Mouse (Mus musculus): ENCODE data around the gene Rai14. TPM values are rescaled to one million over a fixed set of nuclear protein-coding genes. Genes with fewer than 3 reads are reported as not detected.

Rai14 gene
- 12.7 and 16.7 TPM in 2 replicates for polyA plus RNA-seq (2015; fragmentation: Nextera tagmentation; extraction: Ambion mirVana)

GRCm38 (mm10) chr15:10714409-10715138 is at the start of gene Rai14:
TSS of gene Rai14 (minus strand) at chr15:10714624.
- peak within 1 kb of the TSS; percentile 60 for H3K27ac ChIP-seq (ENCODE audit: low read length)
- peak within 1 kb of the TSS; percentile 79 for H3K9ac ChIP-seq (ENCODE audit: low read length)
- peaks cover 17% of the 10 kb centered on the region for H3K27me3 ChIP-seq (ENCODE audit: control insufficient read depth, insufficient read depth, low read length)
- peak within 1 kb of the TSS; percentile 99 for H3K4me2 ChIP-seq (ENCODE audit: low read depth, low read length)
- H3K9me3 ChIP-seq (replicated peaks; ENCODE audit: control insufficient read depth, low read length), result peaks cover 9% of the 10 kb centered on the region
- ATAC-seq (replicated peaks; ENCODE audit: extremely low read depth, insufficient read depth, low FRiP score), result peak; percentile 72
- peaks cover 2% of the 10 kb centered on the region; the same call in 1 of the 2 replicates for H3K36me3 ChIP-seq (ENCODE audit: control insufficient read depth, insufficient read depth)
- peaks cover 9% of the 10 kb centered on the region; the same call in 1 of the 2 replicates for H3K4me1 ChIP-seq (ENCODE audit: control insufficient read depth, insufficient read depth, low read length)
- H3K4me3 ChIP-seq (ENCODE audit: low read length), result peak within 1 kb of the TSS; percentile 75
- under 1% methylated on average over 55 of the region's 68 CpGs for WGBS

DNA sequence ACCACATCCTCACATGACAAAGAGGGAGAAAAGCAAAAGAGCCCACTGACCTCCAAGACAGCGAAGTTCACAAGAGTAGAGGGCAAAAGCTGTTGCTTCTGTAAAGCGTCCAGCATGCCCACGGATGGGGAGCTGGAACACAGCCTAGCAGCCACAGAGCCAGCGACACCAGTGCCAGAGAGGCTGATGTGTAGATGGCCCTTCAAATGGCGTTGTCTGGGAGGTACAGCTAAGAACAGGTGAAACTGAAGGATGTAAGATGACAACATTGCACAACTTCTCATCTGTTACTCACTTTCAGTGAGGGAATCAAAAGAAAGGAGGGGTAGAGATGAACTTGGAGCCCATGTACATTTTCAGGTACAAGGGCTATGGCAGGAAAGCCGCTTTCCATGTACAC is 47.0 kb upstream of the Rai14 start:
- ATAC-seq (replicated peaks; ENCODE audit: extremely low read depth, insufficient read depth, low FRiP score), result no peak
- Histone ChIP-seq H3K9ac (ENCODE audit: low read length) (no peak overlapping the region), H3K27me3 (ENCODE audit: control insufficient read depth, insufficient read depth, low read length) (no peaks in the 10 kb centered on the region; the same call in 1 of the 2 replicates), H3K27ac (ENCODE audit: low read length) (no peak overlapping the region), H3K36me3 (ENCODE audit: control insufficient read depth, insufficient read depth) (no peaks in the 10 kb centered on the region), H3K4me1 (ENCODE audit: control insufficient read depth, insufficient read depth, low read length) (no peaks in the 10 kb centered on the region), H3K4me3 (ENCODE audit: low read length) (no peak overlapping the region), H3K4me2 (ENCODE audit: low read depth, low read length) (no peak overlapping the region), H3K9me3 (replicated peaks; ENCODE audit: control insufficient read depth, low read length) (no peaks in the 10 kb centered on the region)
- WGBS, result 83% methylated on average over 6 of the region's 6 CpGs

DNA sequence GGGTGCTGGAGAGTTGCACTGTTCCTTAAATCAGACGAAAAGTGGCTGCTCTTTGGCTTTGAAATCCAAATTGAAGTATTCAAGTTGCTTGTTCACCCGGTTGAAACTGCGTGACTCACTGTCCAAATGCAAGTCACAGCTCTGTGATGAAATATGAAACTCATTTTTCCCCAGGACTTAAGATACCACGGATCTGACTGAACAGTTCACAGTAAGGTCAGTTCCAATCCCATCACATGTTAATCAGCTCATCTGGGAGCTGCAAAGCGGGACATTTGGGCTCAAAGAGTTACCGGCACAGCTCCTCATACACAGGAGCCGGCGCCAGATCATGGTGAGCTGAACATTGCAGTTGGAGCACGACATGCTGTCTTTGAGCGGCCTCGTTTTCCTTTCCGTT is 45.6 kb upstream of the Rai14 start:
- no peaks in the 10 kb centered on the region; the same call in none of the 2 replicates for H3K27me3 ChIP-seq (ENCODE audit: control insufficient read depth, insufficient read depth, low read length)
- WGBS, result 71% methylated on average over 12 of the region's 12 CpGs
- H3K36me3 ChIP-seq (ENCODE audit: control insufficient read depth, insufficient read depth), result no peaks in the 10 kb centered on the region
- no peak for ATAC-seq (replicated peaks; ENCODE audit: extremely low read depth, insufficient read depth, low FRiP score)
- H3K9me3 ChIP-seq (replicated peaks; ENCODE audit: control insufficient read depth, low read length), result no peaks in the 10 kb centered on the region
- H3K4me2 ChIP-seq (ENCODE audit: low read depth, low read length), result no peak overlapping the region
- no peak overlapping the region for H3K4me3 ChIP-seq (ENCODE audit: low read length)
- no peak overlapping the region for H3K27ac ChIP-seq (ENCODE audit: low read length)
- no peak overlapping the region for H3K9ac ChIP-seq (ENCODE audit: low read length)
- H3K4me1 ChIP-seq (ENCODE audit: control insufficient read depth, insufficient read depth, low read length), result no peaks in the 10 kb centered on the region

GRCm38 (mm10) chr15:10759440-10759839 is 45.0 kb upstream of the Rai14 start:
- Histone ChIP-seq H3K4me1 (ENCODE audit: control insufficient read depth, insufficient read depth, low read length) (no peaks in the 10 kb centered on the region), H3K9ac (ENCODE audit: low read length) (no peak overlapping the region), H3K27me3 (ENCODE audit: control insufficient read depth, insufficient read depth, low read length) (no peaks in the 10 kb centered on the region; the same call in none of the 2 replicates), H3K4me2 (ENCODE audit: low read depth, low read length) (no peak overlapping the region), H3K27ac (ENCODE audit: low read length) (no peak overlapping the region), H3K36me3 (ENCODE audit: control insufficient read depth, insufficient read depth) (no peaks in the 10 kb centered on the region), H3K4me3 (ENCODE audit: low read length) (no peak overlapping the region), H3K9me3 (replicated peaks; ENCODE audit: control insufficient read depth, low read length) (no peaks in the 10 kb centered on the region)
- no peak for ATAC-seq (replicated peaks; ENCODE audit: extremely low read depth, insufficient read depth, low FRiP score)
- 77% methylated on average over 4 of the region's 4 CpGs for WGBS

GRCm38 (mm10) chr15:10758808-10759207 is 44.4 kb upstream of the Rai14 start:
- Histone ChIP-seq H3K9ac (ENCODE audit: low read length) (no peak overlapping the region), H3K4me3 (ENCODE audit: low read length) (no peak overlapping the region), H3K27ac (ENCODE audit: low read length) (no peak overlapping the region), H3K36me3 (ENCODE audit: control insufficient read depth, insufficient read depth) (no peaks in the 10 kb centered on the region), H3K27me3 (ENCODE audit: control insufficient read depth, insufficient read depth, low read length) (no peaks in the 10 kb centered on the region; the same call in none of the 2 replicates), H3K4me2 (ENCODE audit: low read depth, low read length) (no peak overlapping the region), H3K9me3 (replicated peaks; ENCODE audit: control insufficient read depth, low read length) (no peaks in the 10 kb centered on the region), H3K4me1 (ENCODE audit: control insufficient read depth, insufficient read depth, low read length) (no peaks in the 10 kb centered on the region)
- no peak for ATAC-seq (replicated peaks; ENCODE audit: extremely low read depth, insufficient read depth, low FRiP score)

DNA sequence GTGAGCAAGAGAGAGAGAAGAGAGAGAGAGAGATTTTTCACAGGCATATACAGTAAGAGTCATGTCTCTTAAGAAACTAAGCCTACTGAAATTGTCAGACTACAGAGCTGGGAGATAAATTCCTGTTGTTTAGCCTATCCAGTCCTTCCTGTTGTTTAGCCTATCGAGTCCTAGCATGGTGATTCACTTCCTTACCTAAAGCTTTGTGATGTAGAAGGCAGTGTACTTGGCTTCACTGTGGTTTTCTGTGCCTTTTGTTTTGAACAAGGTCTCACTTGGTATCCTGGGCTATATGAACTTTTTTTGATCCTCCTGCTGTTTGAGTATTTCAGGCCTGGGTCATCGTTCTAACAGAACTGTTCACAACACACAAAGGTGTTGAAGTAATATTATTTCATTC is 36.7 kb upstream of the Rai14 start:
- Histone ChIP-seq H3K27ac (ENCODE audit: low read length) (no peak overlapping the region), H3K27me3 (ENCODE audit: control insufficient read depth, insufficient read depth, low read length) (no peaks in the 10 kb centered on the region; the same call in 1 of the 2 replicates), H3K4me1 (ENCODE audit: control insufficient read depth, insufficient read depth, low read length) (peaks cover 3% of the 10 kb centered on the region; the same call in 1 of the 2 replicates), H3K9me3 (replicated peaks; ENCODE audit: control insufficient read depth, low read length) (no peaks in the 10 kb centered on the region), H3K4me2 (ENCODE audit: low read depth, low read length) (no peak overlapping the region), H3K4me3 (ENCODE audit: low read length) (no peak overlapping the region), H3K9ac (ENCODE audit: low read length) (no peak overlapping the region), H3K36me3 (ENCODE audit: control insufficient read depth, insufficient read depth) (no peaks in the 10 kb centered on the region)
- WGBS, result 74% methylated on average over 2 of the region's 2 CpGs
- no peak for ATAC-seq (replicated peaks; ENCODE audit: extremely low read depth, insufficient read depth, low FRiP score)

GRCm38 (mm10) chr15:10750339-10750738 is 35.9 kb upstream of the Rai14 start:
- WGBS, result 76% methylated on average over 2 of the region's 2 CpGs
- no peak overlapping the region for H3K4me3 ChIP-seq (ENCODE audit: low read length)
- no peak overlapping the region for H3K9ac ChIP-seq (ENCODE audit: low read length)
- no peaks in the 10 kb centered on the region for H3K36me3 ChIP-seq (ENCODE audit: control insufficient read depth, insufficient read depth)
- no peak for ATAC-seq (replicated peaks; ENCODE audit: extremely low read depth, insufficient read depth, low FRiP score)
- peaks cover 3% of the 10 kb centered on the region; the same call in 1 of the 2 replicates for H3K4me1 ChIP-seq (ENCODE audit: control insufficient read depth, insufficient read depth, low read length)
- H3K4me2 ChIP-seq (ENCODE audit: low read depth, low read length), result no peak overlapping the region
- H3K27me3 ChIP-seq (ENCODE audit: control insufficient read depth, insufficient read depth, low read length), result no peaks in the 10 kb centered on the region
- no peaks in the 10 kb centered on the region for H3K9me3 ChIP-seq (replicated peaks; ENCODE audit: control insufficient read depth, low read length)
- H3K27ac ChIP-seq (ENCODE audit: low read length), result no peak overlapping the region

DNA sequence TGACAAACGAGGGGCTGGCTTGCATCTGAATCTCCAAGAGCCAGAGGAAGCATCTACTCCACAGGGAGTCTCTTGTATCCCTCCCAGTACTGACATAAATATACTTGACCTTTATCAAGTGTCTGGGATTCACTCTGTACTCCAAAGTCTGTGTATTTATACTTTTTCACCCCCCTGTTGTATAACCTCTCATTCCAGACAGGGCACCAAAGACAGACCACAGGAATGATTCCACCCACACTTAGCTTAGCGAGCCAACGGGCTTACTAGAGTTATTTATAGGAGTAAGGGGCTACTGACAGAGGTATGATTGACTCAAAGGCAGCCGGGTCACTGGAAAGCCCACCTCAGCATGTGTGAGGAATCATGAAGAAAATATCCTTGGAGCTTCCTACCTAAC is 35.3 kb upstream of the Rai14 start:
- H3K4me1 ChIP-seq (ENCODE audit: control insufficient read depth, insufficient read depth, low read length), result peaks cover 3% of the 10 kb centered on the region; the same call in 1 of the 2 replicates
- no peaks in the 10 kb centered on the region for H3K27me3 ChIP-seq (ENCODE audit: control insufficient read depth, insufficient read depth, low read length)
- H3K4me3 ChIP-seq (ENCODE audit: low read length), result no peak overlapping the region
- no peak overlapping the region for H3K9ac ChIP-seq (ENCODE audit: low read length)
- 47% methylated on average over 4 of the region's 4 CpGs for WGBS
- no peak for ATAC-seq (replicated peaks; ENCODE audit: extremely low read depth, insufficient read depth, low FRiP score)
- no peak overlapping the region for H3K27ac ChIP-seq (ENCODE audit: low read length)
- no peaks in the 10 kb centered on the region for H3K9me3 ChIP-seq (replicated peaks; ENCODE audit: control insufficient read depth, low read length)
- H3K4me2 ChIP-seq (ENCODE audit: low read depth, low read length), result no peak overlapping the region
- no peaks in the 10 kb centered on the region for H3K36me3 ChIP-seq (ENCODE audit: control insufficient read depth, insufficient read depth)

DNA sequence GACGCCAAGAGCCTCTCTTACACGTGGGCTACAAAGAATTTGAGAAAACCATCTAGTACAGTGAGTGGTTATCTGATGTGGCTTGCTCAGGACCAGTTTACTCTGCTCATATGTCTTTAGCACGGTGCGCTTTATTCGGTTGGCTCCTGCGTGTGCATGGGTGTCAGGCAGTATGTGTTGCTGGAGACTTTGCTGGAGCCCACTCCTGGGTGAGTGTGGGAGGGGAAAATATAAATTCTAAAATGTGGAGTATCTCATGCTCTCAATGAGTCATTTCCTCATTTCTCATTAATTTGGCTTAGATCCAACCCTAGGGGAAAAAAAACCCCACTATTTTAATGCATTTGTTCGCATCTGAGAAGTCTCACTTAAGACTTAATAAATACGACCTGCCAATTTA is 33.2 kb upstream of the Rai14 start:
- peaks cover 3% of the 10 kb centered on the region; the same call in 1 of the 2 replicates for H3K4me1 ChIP-seq (ENCODE audit: control insufficient read depth, insufficient read depth, low read length)
- 56% methylated on average over 8 of the region's 8 CpGs for WGBS
- H3K4me3 ChIP-seq (ENCODE audit: low read length), result no peak overlapping the region
- H3K27ac ChIP-seq (ENCODE audit: low read length), result peak overlapping the region; percentile 23; the same call in 1 of the 2 replicates
- ATAC-seq (replicated peaks; ENCODE audit: extremely low read depth, insufficient read depth, low FRiP score), result peak; percentile 45; the same call in 1 of the 2 replicates
- no peak overlapping the region for H3K9ac ChIP-seq (ENCODE audit: low read length)
- H3K9me3 ChIP-seq (replicated peaks; ENCODE audit: control insufficient read depth, low read length), result no peaks in the 10 kb centered on the region
- no peak overlapping the region for H3K4me2 ChIP-seq (ENCODE audit: low read depth, low read length)
- no peaks in the 10 kb centered on the region for H3K27me3 ChIP-seq (ENCODE audit: control insufficient read depth, insufficient read depth, low read length)
- H3K36me3 ChIP-seq (ENCODE audit: control insufficient read depth, insufficient read depth), result no peaks in the 10 kb centered on the region
